ENCODE assay signal across 9 mouse cellular contexts in the genomic region with DNA sequence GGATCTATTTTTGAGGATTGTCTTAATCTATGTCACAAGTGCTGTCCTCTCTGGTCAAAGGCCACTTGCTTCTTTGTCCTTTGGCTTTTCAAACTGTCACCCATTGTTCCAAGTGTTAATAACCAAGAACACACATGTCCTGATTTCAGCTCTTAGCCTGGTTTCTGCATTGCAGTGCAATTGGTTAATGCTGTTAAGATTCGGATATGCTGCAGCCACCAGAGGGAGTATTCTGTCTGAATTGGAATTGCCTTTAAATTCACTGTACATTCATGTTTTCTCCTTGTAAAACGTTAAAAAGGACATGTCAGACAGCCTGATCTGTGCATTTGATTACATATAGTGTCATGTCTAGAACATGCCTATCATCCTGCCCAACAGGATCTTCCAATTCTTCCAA. TPM values are rescaled to one million over a fixed set of nuclear protein-coding genes. Genes with fewer than 3 reads are reported as not detected.
DNase-seq lines count a peak whose midpoint lies in the region; ATAC-seq and TF ChIP-seq lines count a peak whose summit lies in the region.
"Had no signal": no experiment of that assay in that cellular context is flagged by ENCODE, and none has a peak within 500 bp of the region (broad histone marks: within the 10 kb centered on the region; RNA-seq: fewer than 3 reads in every experiment).

No protein-coding gene starts in this region.

- H3K36me3 ChIP-seq in lung, postnatal 0 days (ENCODE audit: insufficient read depth, low read length): no peaks in the 10 kb centered on the region
- no peaks in the 10 kb centered on the region for H3K36me3 ChIP-seq in midbrain, embryonic 15.5 days (replicated peaks)
- H3K36me3 ChIP-seq: limb, embryonic 13.5 days had no signal

- peak; percentile 72 for TF ChIP-seq CTCF in lung, postnatal 0 days (IDR thresholded peaks at IDR 0.05)

- H3K27ac ChIP-seq in lung, postnatal 0 days (ENCODE audit: low read length): no peak overlapping the region
- H3K27ac ChIP-seq in midbrain, embryonic 15.5 days: no peak overlapping the region
- H3K27ac ChIP-seq: limb, embryonic 13.5 days had no signal

- no peaks in the 10 kb centered on the region for H3K9me3 ChIP-seq in lung, postnatal 0 days (ENCODE audit: low read length)
- no peaks in the 10 kb centered on the region for H3K9me3 ChIP-seq in midbrain, embryonic 15.5 days
- H3K9me3 ChIP-seq: limb, embryonic 13.5 days had no signal

- no peak overlapping the region for H3K9ac ChIP-seq in lung, postnatal 0 days (replicated peaks; ENCODE audit: low read depth)
- H3K9ac ChIP-seq in midbrain, embryonic 15.5 days: no peak overlapping the region
- H3K9ac ChIP-seq: limb, embryonic 13.5 days had no signal

- TF ChIP-seq EP300 in lung, postnatal 0 days (IDR thresholded peaks at IDR 0.05): no peak

- no peak for ATAC-seq in lung, postnatal 0 days
- ATAC-seq in frontal cortex, adult (ENCODE audit: low TSS enrichment): peak; percentile 98
- peak; percentile 80 for ATAC-seq in midbrain, embryonic 15.5 days (replicated peaks)
- no peak for ATAC-seq in erythroblast, adult 5-6 weeks (replicated peaks; ENCODE audit: low FRiP score, poor library complexity, severe bottlenecking)

- no peak overlapping the region for H3K4me2 ChIP-seq in lung, postnatal 0 days (replicated peaks; ENCODE audit: low read depth, low read length)
- no peak overlapping the region for H3K4me2 ChIP-seq in midbrain, embryonic 15.5 days
- H3K4me2 ChIP-seq: limb, embryonic 13.5 days had no signal

- DNase-seq in cerebellum, postnatal 10 days: peak; percentile 53 to 69
- DNase-seq in cerebellum, postnatal 36 days: no peak
- DNase-seq in lung, postnatal 0 days (ENCODE audit: low spot score): peak; percentile 54
- no peak for DNase-seq in lung, postnatal 25 days (ENCODE audit: low spot score)
- DNase-seq in MN1 (ENCODE audit: low spot score): no peak

- no peaks in the 10 kb centered on the region for H3K27me3 ChIP-seq in lung, postnatal 0 days (replicated peaks; ENCODE audit: insufficient read depth, low read length)
- no peaks in the 10 kb centered on the region for H3K27me3 ChIP-seq in midbrain, embryonic 15.5 days (replicated peaks)
- H3K27me3 ChIP-seq: limb, embryonic 13.5 days had no signal

- H3K4me1 ChIP-seq in lung, postnatal 0 days (ENCODE audit: insufficient read depth, low read depth, low read length): no peaks in the 10 kb centered on the region
- no peaks in the 10 kb centered on the region for H3K4me1 ChIP-seq in midbrain, embryonic 15.5 days

- no peak overlapping the region for H3K4me3 ChIP-seq in lung, postnatal 0 days (ENCODE audit: low read depth, low read length)
- no peak overlapping the region for H3K4me3 ChIP-seq in midbrain, embryonic 15.5 days
- H3K4me3 ChIP-seq: limb, embryonic 13.5 days had no signal

- 21% methylated on average over 2 of the region's 2 CpGs for WGBS in lung, postnatal 0 days
- 22% methylated on average over 2 of the region's 2 CpGs for WGBS in midbrain, embryonic 15.5 days

RNA-seq across cellular contexts. Expression of gene AW209491, which starts 40.4 kb away (rescaled TPM):
- 15.4 and 15.6 TPM in 2 replicates for polyA plus RNA-seq in lung, postnatal 0 days (2015; fragmentation: Nextera tagmentation; extraction: Ambion mirVana)
- polyA plus RNA-seq in midbrain, embryonic 15.5 days (2015; fragmentation: Nextera tagmentation; extraction: Ambion mirVana): 51.9 and 53.4 TPM in 2 replicates
- 2.5 and 4.6 TPM in 2 replicates for total RNA-seq in erythroblast, adult 5-6 weeks (2015; ENCODE audit: low replicate concordance)
- 5.5 and 9.2 TPM in 2 replicates for total RNA-seq in erythroblast, adult 5-6 weeks (2017; ENCODE audit: low replicate concordance)

RNA-seq across cellular contexts. Expression of gene Psma2, which starts 57.3 kb away (rescaled TPM):
- 139 and 158 TPM in 2 replicates for polyA plus RNA-seq in lung, postnatal 0 days (2015; fragmentation: Nextera tagmentation; extraction: Ambion mirVana)
- 169 and 171 TPM in 2 replicates for polyA plus RNA-seq in midbrain, embryonic 15.5 days (2015; fragmentation: Nextera tagmentation; extraction: Ambion mirVana)
- 55.8 and 61.5 TPM in 2 replicates for total RNA-seq in erythroblast, adult 5-6 weeks (2015; ENCODE audit: low replicate concordance)
- 34.4 and 71.8 TPM in 2 replicates for total RNA-seq in erythroblast, adult 5-6 weeks (2017; ENCODE audit: low replicate concordance)

RNA-seq across cellular contexts. Expression of gene Mrpl32, which starts 57.4 kb away (rescaled TPM):
- polyA plus RNA-seq in lung, postnatal 0 days (2015; fragmentation: Nextera tagmentation; extraction: Ambion mirVana): 95.9 and 98.9 TPM in 2 replicates
- polyA plus RNA-seq in midbrain, embryonic 15.5 days (2015; fragmentation: Nextera tagmentation; extraction: Ambion mirVana): 95.0 and 96.3 TPM in 2 replicates
- 20.8 and 31.1 TPM in 2 replicates for total RNA-seq in erythroblast, adult 5-6 weeks (2015; ENCODE audit: low replicate concordance)
- total RNA-seq in erythroblast, adult 5-6 weeks (2017; ENCODE audit: low replicate concordance): 22.6 and 24.1 TPM in 2 replicates

Comparison
In these comparisons a context has a peak if more than half of its experiments do, and no peak if none do; other contexts are left out.
1. DNase-seq: peak in cerebellum, postnatal 10 days (2 of 2) and lung, postnatal 0 days (single experiment); none in cerebellum, postnatal 36 days (0 of 2), lung, postnatal 25 days (single experiment) and MN1 (single experiment).
2. ATAC-seq: peak in frontal cortex, adult (single experiment) and midbrain, embryonic 15.5 days (single experiment); none in lung, postnatal 0 days (single experiment) and erythroblast, adult 5-6 weeks (single experiment).